Mouse (Mus musculus) neural tube, embryonic 11.5 days (tissue): ENCODE results near the gene Cdc42ep5. TPM values are rescaled to one million over a fixed set of nuclear protein-coding genes. Genes with fewer than 3 reads are reported as not detected.

Experiments used
- ATAC-seq: fragments of 200-750 bp; cut with Nextera tagmentation; 2 replicates; pipeline ENCODE4 v1.8.0; 2017; ENCODE audit warnings: moderate number of reproducible peaks, mild to moderate bottlenecking, moderate TSS enrichment, moderate library complexity; ENCODE audit not compliant: insufficient read depth, low FRiP score, low TSS enrichment
- DNase-seq: peaks from one replicate; pipeline ENCODE4 v3.0.0-alpha.2; 2015; ENCODE audit warnings: low spot score
- H3K27ac ChIP-seq: fragments of 300-500 bp; sonication (generic); 2 replicates; pipeline ENCODE4 v1.5.1; 2014; ENCODE audit warnings: low read depth, mild to moderate bottlenecking, low read length
- H3K27me3 ChIP-seq: fragments of 300-500 bp; sonication (generic); 2 replicates; pipeline ENCODE4 v1.6.1; 2014; ENCODE audit warnings: mild to moderate bottlenecking, low read length, mixed read lengths; ENCODE audit not compliant: control insufficient read depth, insufficient read depth
- H3K36me3 ChIP-seq: fragments of 300-500 bp; sonication (generic); 2 replicates; pipeline ENCODE4 v1.6.1; 2014; ENCODE audit warnings: mild to moderate bottlenecking, low read length, moderate library complexity, mixed read lengths; ENCODE audit not compliant: control insufficient read depth, insufficient read depth
- H3K4me1 ChIP-seq: fragments of 300-500 bp; sonication (generic); 2 replicates; pipeline ENCODE4 v1.6.1; 2014; ENCODE audit warnings: low read length, mixed read lengths; ENCODE audit not compliant: control insufficient read depth, insufficient read depth
- H3K4me2 ChIP-seq: fragments of 300-500 bp; sonication (generic); 2 replicates; pipeline ENCODE4 v1.6.1; 2014; ENCODE audit warnings: low read depth, mild to moderate bottlenecking, moderate library complexity
- H3K4me3 ChIP-seq: fragments of 300-500 bp; sonication (generic); 2 replicates; pipeline ENCODE4 v1.5.1; 2014; ENCODE audit warnings: low read depth, low read length
- H3K9ac ChIP-seq: fragments of 300-500 bp; sonication (generic); 2 replicates; pipeline ENCODE4 v1.6.1; 2014; ENCODE audit warnings: mild to moderate bottlenecking, low read length
- H3K9me3 ChIP-seq: fragments of 300-500 bp; sonication (generic); 2 replicates; pipeline ENCODE4 v1.6.1; 2016; ENCODE audit warnings: low read length; ENCODE audit not compliant: control insufficient read depth
- WGBS: fragments of 180-500 bp; shearing (Covaris S2); extraction: QIAGEN DNeasy Blood & Tissue Kit; methylation state at CpG from one replicate; pipeline ENCODE4 v1.1.7; 2014; 5-methylcytosine and 5-hydroxymethylcytosine counted together
- polyA plus RNA-seq: library from polyadenylated mRNA; unstranded; fragments of >200 nt; fragmentation: Nextera tagmentation; extraction: Ambion mirVana; gene quantifications from 2 replicates; pipeline ENCODE4 v1.2.1, GENCODE M21; 2014

Cdc42ep5 gene
- polyA plus RNA-seq, 1 experiment from 2014 or later = 18.7 TPM

GRCm38 (mm10) chr7:4125306-4125705 lies 39.4 kb downstream of the Cdc42ep5 start:
- Histone ChIP-seq H3K9me3 (no peaks in the 10 kb centered on the region), H3K27ac (peak overlapping the region; percentile 82), H3K27me3 (no peaks in the 10 kb centered on the region), H3K9ac (no peak overlapping the region), H3K36me3 (peaks cover 2% of the 10 kb centered on the region; the same call in 1 of the 2 replicates), H3K4me1 (peaks cover 19% of the 10 kb centered on the region), H3K4me2 (no peak overlapping the region), H3K4me3 (no peak overlapping the region)
- DNase-seq = no peak
- WGBS = 35% methylated on average over 9 of the region's 9 CpGs
- no peak for ATAC-seq

- Histone ChIP-seq H3K4me1 (peaks cover 19% of the 10 kb centered on the region), H3K27ac (peak overlapping the region; percentile 82), H3K27me3 (no peaks in the 10 kb centered on the region), H3K4me3 (peak overlapping the region; percentile 14), H3K4me2 (peak overlapping the region; percentile 30), H3K36me3 (peaks cover 2% of the 10 kb centered on the region; the same call in 1 of the 2 replicates), H3K9ac (peak overlapping the region; percentile 26; the same call in 1 of the 2 replicates), H3K9me3 (no peaks in the 10 kb centered on the region)
- peak; percentile 7; the same call in 1 of the 2 replicates for ATAC-seq
- 18% methylated on average over 5 of the region's 5 CpGs for WGBS
- no peak for DNase-seq
These were observed 39.8 kb downstream of the Cdc42ep5 start for GRCm38 (mm10) chr7:4124856-4125255.

DNA sequence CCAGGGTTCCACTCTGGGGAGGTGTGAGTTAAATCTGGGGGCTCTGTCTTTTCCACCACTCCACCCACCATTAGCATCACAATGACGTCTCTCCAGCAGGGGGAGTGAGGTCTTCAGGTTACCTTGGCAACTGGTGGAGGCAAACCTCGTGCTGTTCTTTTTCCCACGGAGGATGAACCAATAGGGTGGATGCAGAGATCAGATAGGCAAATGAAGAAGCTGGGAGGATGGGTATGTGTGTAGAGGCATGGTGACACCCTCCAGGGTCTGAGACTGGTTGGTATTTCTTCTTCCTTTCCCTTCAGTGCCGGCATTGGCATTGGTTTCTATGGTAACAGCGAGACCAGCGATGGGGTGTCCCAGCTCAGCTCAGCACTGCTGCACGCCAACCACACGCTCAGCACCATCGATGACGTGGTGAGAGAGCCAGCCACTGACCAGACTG lies 40.3 kb downstream of the Cdc42ep5 start:
- H3K4me1 ChIP-seq = peaks cover 19% of the 10 kb centered on the region
- WGBS = 2% methylated on average over 10 of the region's 10 CpGs

GRCm38 (mm10) chr7:4123732-4124131 lies 40.9 kb downstream of the Cdc42ep5 start:
- Histone ChIP-seq H3K9ac (no peak overlapping the region), H3K4me1 (peaks cover 19% of the 10 kb centered on the region), H3K27me3 (no peaks in the 10 kb centered on the region), H3K27ac (peak overlapping the region; percentile 72), H3K4me2 (0 out of 2 replicates have a peak overlapping the region, but pooled peaks have one; percentile 9), H3K9me3 (no peaks in the 10 kb centered on the region), H3K36me3 (peaks cover 2% of the 10 kb centered on the region; the same call in 1 of the 2 replicates), H3K4me3 (no peak overlapping the region)
- ATAC-seq = peak; percentile 79
- peak; percentile 64 for DNase-seq
- 20% methylated on average over 1 of the region's 1 CpGs for WGBS

More for the DNA sequence above, 40.3 kb downstream of the Cdc42ep5 start:
- no peaks in the 10 kb centered on the region for H3K27me3 ChIP-seq
- no peak overlapping the region; the same call in 1 of the 2 replicates for H3K9ac ChIP-seq
- DNase-seq (peak; percentile 85), ATAC-seq (peak; percentile 87)
- peak overlapping the region; percentile 30 for H3K4me2 ChIP-seq
- H3K9me3 ChIP-seq = no peaks in the 10 kb centered on the region
- peak overlapping the region; percentile 82 for H3K27ac ChIP-seq
- peak overlapping the region; percentile 14 for H3K4me3 ChIP-seq
- peaks cover 2% of the 10 kb centered on the region; the same call in 1 of the 2 replicates for H3K36me3 ChIP-seq

- Histone ChIP-seq H3K9ac (no peak overlapping the region), H3K4me2 (peak overlapping the region; percentile 31), H3K9me3 (no peaks in the 10 kb centered on the region), H3K27ac (peak overlapping the region; percentile 72), H3K4me1 (peaks cover 19% of the 10 kb centered on the region), H3K36me3 (peaks cover 2% of the 10 kb centered on the region; the same call in 1 of the 2 replicates), H3K27me3 (no peaks in the 10 kb centered on the region), H3K4me3 (no peak overlapping the region)
- 83% methylated on average over 10 of the region's 10 CpGs for WGBS
- DNase-seq (no peak), ATAC-seq (no peak)
These were observed 41.9 kb downstream of the Cdc42ep5 start for GRCm38 (mm10) chr7:4122783-4123182.

DNA sequence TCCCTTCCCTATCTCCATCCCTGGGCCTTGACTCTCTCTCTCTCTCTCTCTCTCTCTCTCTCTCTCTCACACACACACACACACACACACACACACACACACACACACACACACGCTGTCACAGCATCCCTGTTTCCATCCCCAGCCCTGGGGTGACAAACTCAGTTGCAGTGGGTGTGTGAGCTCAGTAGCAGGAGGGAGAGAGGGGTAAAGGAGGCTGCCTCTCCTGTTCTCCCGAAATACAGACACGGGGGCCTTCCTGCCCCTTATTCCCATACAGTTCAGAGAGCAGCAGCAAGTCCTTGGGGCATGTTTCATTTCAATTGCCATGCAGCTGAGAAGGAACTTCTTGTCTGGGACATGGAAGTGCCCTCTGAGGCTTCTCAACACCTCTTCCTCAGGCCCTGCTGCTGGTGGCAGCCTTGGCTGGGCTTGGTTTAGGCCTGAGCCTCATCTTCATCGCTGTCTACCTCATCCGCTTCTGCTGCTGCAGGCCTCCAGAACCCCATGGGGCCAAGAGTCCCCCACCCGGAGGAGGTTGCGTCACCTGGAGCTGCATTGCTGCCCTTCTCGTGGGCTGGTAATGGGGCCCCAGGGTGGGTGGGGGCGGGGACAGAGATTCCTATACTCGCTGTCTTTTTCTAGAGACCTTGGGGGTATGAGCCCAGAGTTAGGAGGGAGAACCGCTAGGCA lies 42.4 kb downstream of the Cdc42ep5 start:
- no peaks in the 10 kb centered on the region for H3K27me3 ChIP-seq
- peak overlapping the region; percentile 72 for H3K27ac ChIP-seq
- DNase-seq (no peak), ATAC-seq (no peak)
- peaks cover 19% of the 10 kb centered on the region for H3K4me1 ChIP-seq
- no peak overlapping the region; the same call in 1 of the 2 replicates for H3K4me3 ChIP-seq
- peak overlapping the region; percentile 31; the same call in 1 of the 2 replicates for H3K4me2 ChIP-seq
- 52% methylated on average over 11 of the region's 11 CpGs for WGBS
- no peak overlapping the region for H3K9ac ChIP-seq
- H3K36me3 ChIP-seq = peaks cover 1% of the 10 kb centered on the region; the same call in 1 of the 2 replicates
- no peaks in the 10 kb centered on the region for H3K9me3 ChIP-seq

- peaks cover 13% of the 10 kb centered on the region for H3K4me1 ChIP-seq
- no peaks in the 10 kb centered on the region for H3K36me3 ChIP-seq
- peak overlapping the region; percentile 66 for H3K4me3 ChIP-seq
- no peaks in the 10 kb centered on the region for H3K27me3 ChIP-seq
- H3K27ac ChIP-seq = peak overlapping the region; percentile 39; the same call in 1 of the 2 replicates
- 17% methylated on average over 17 of the region's 19 CpGs for WGBS
- ATAC-seq = no peak
- peak overlapping the region; percentile 56 for H3K4me2 ChIP-seq
- no peaks in the 10 kb centered on the region for H3K9me3 ChIP-seq
- H3K9ac ChIP-seq = peak overlapping the region; percentile 83
- peak; percentile 43 for DNase-seq
These were observed 44.4 kb downstream of the Cdc42ep5 start for GRCm38 (mm10) chr7:4119976-4120921.

DNA sequence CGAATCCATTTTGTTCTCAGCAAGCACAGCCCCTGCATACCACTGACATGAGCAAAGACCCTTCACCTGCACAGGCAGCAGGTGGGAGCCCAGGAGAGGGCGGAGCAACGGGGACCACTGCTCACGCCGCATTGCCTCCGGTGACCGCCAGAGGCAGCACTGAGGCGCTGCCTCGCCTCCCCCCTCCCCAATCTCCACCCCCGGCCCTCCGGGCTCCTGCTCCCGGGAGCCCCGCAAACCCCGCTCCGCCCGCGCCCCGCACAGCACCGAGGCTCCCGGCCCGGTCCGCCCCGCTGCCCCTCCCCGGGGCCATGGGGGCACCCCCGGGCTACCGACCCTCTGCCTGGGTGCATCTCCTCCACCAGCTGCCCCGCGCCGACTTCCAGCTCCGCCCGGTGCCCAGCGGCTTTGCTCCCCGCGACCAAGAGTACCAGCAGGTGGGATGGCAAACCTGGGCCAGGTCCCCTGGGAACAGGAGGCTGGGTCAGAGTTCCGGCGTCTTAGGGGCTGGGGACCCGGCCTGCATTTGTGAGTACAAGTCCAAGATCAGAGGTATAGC lies 45.2 kb downstream of the Cdc42ep5 start, which contains the start of gene Ttyh1:
Gene Ttyh1 (plus strand): TSS at position 65 of the 559 bp plus-strand sequence.
- peak within 1 kb of the TSS; percentile 83 for H3K9ac ChIP-seq
- H3K27me3 ChIP-seq = no peaks in the 10 kb centered on the region
- H3K27ac ChIP-seq = peak within 1 kb of the TSS; percentile 39
- H3K36me3 ChIP-seq = no peaks in the 10 kb centered on the region
- ATAC-seq (peak; percentile 7; the same call in 1 of the 2 replicates), DNase-seq (peak; percentile 67)
- under 1% methylated on average over 36 of the region's 37 CpGs for WGBS
- peak within 1 kb of the TSS; percentile 56 for H3K4me2 ChIP-seq
- peak within 1 kb of the TSS; percentile 66 for H3K4me3 ChIP-seq
- H3K4me1 ChIP-seq = peaks cover 5% of the 10 kb centered on the region
- no peaks in the 10 kb centered on the region for H3K9me3 ChIP-seq
